Mouse (Mus musculus): ENCODE data around the gene Ppil4.

GRCm38 (mm10) chr10:7845136-7845535 lies 52.4 kb downstream of the Ppil4 start:
- no peak for TF ChIP-seq POLR2A (IDR thresholded peaks at IDR 0.05; ENCODE audit: control insufficient read depth, low read depth, low read length)
- TF ChIP-seq CTCF (IDR thresholded peaks at IDR 0.05; ENCODE audit: control insufficient read depth, insufficient read depth, insufficient replicate concordance, low read depth, low read length): no peak
